Mouse (Mus musculus): ENCODE measurements around the gene Ring1. TPM values are rescaled to one million over a fixed set of nuclear protein-coding genes. Genes with fewer than 3 reads are reported as not detected.

Ring1 gene
- polyA plus RNA-seq, 1 experiment from 2014 or later, result 7.1 TPM

GRCm38 (mm10) chr17:34030861-34031326, 6.4 kb upstream of the Ring1 start:
- 3% methylated on average over 20 of the region's 20 CpGs for WGBS
- Histone ChIP-seq H3K27ac (ENCODE audit: low read depth, low read length) (peak overlapping the region; percentile 96), H3K9me3 (ENCODE audit: control insufficient read depth, low read length) (no peaks in the 10 kb centered on the region), H3K36me3 (ENCODE audit: control insufficient read depth, insufficient read depth, low read length) (peaks cover 19% of the 10 kb centered on the region), H3K27me3 (ENCODE audit: control insufficient read depth, insufficient read depth, low read length) (no peaks in the 10 kb centered on the region), H3K4me3 (ENCODE audit: low read depth, low read length) (peak overlapping the region; percentile 90), H3K9ac (ENCODE audit: low read length) (peak overlapping the region; percentile 93), H3K4me2 (peak overlapping the region; percentile 97), H3K4me1 (ENCODE audit: control insufficient read depth, insufficient read depth, low read length) (peaks cover 52% of the 10 kb centered on the region)
- DNase-seq (ENCODE audit: low spot score, missing footprints) (peak; percentile 89), ATAC-seq (ENCODE audit: low FRiP score) (peak; percentile 0; the same call in 1 of the 2 replicates)

DNA sequence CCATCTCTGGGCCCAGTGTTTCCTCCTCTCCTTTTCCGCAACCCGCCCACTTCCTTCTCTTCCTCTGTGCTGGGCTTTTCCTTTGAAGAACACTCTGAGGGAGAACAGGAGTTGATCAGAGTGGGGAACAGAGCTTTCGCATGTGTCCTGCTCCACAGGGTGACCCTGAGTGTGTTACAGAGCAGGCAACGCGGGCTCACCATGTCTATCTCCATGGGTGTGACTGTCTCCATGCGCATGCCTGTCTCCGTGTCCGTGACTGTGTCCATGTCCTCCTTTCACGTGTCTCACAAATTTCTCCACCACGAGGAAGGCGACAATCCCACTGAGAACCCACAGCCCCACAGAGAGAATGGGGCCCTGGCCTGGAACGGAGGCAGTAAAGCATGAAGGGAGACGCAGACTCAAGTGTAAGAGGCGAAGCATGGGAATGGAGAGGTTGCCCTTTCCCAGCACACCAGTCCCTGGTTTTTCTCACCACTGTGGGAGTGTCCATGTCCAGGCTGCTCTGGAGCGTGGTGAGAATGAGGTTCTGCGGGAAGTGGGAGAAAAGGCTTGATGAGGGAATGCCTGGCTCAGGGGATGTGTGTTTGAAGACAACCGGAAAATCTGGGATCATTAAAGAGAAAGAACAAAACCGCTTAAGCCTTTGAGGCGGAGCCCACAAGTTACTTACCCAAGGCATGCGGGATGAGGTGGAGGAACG, 5.6 kb upstream of the Ring1 start:
- H3K27ac ChIP-seq (ENCODE audit: low read depth, low read length), result 0 out of 2 replicates have a peak overlapping the region, but pooled peaks have one; percentile 16
- no peaks in the 10 kb centered on the region for H3K27me3 ChIP-seq (ENCODE audit: control insufficient read depth, insufficient read depth, low read length)
- H3K4me1 ChIP-seq (ENCODE audit: control insufficient read depth, insufficient read depth, low read length), result peaks cover 52% of the 10 kb centered on the region
- H3K36me3 ChIP-seq (ENCODE audit: control insufficient read depth, insufficient read depth, low read length), result peaks cover 12% of the 10 kb centered on the region
- peak overlapping the region; percentile 93 for H3K9ac ChIP-seq (ENCODE audit: low read length)
- peak overlapping the region; percentile 90 for H3K4me3 ChIP-seq (ENCODE audit: low read depth, low read length)
- no peaks in the 10 kb centered on the region for H3K9me3 ChIP-seq (ENCODE audit: control insufficient read depth, low read length)
- peak overlapping the region; percentile 97 for H3K4me2 ChIP-seq
- DNase-seq (ENCODE audit: low spot score, missing footprints) (no peak), ATAC-seq (ENCODE audit: low FRiP score) (no peak)
- WGBS, result 57% methylated on average over 21 of the region's 21 CpGs

- no peaks in the 10 kb centered on the region for H3K27me3 ChIP-seq (ENCODE audit: control insufficient read depth, insufficient read depth, low read length)
- peak overlapping the region; percentile 100; the same call in 1 of the 2 replicates for H3K27ac ChIP-seq (ENCODE audit: low read depth, low read length)
- WGBS, result 83% methylated on average over 18 of the region's 18 CpGs
- H3K4me3 ChIP-seq (ENCODE audit: low read depth, low read length), result peak overlapping the region; percentile 98
- H3K4me2 ChIP-seq, result peak overlapping the region; percentile 97
- no peak for DNase-seq (ENCODE audit: low spot score, missing footprints)
- peak overlapping the region; percentile 100; the same call in 1 of the 2 replicates for H3K9ac ChIP-seq (ENCODE audit: low read length)
- H3K36me3 ChIP-seq (ENCODE audit: control insufficient read depth, insufficient read depth, low read length), result peaks cover 9% of the 10 kb centered on the region
- peaks cover 52% of the 10 kb centered on the region for H3K4me1 ChIP-seq (ENCODE audit: control insufficient read depth, insufficient read depth, low read length)
- ATAC-seq (ENCODE audit: low FRiP score), result no peak
- no peaks in the 10 kb centered on the region for H3K9me3 ChIP-seq (ENCODE audit: control insufficient read depth, low read length)
Observed at GRCm38 (mm10) chr17:34029150-34029889, 4.8 kb upstream of the Ring1 start.

DNA sequence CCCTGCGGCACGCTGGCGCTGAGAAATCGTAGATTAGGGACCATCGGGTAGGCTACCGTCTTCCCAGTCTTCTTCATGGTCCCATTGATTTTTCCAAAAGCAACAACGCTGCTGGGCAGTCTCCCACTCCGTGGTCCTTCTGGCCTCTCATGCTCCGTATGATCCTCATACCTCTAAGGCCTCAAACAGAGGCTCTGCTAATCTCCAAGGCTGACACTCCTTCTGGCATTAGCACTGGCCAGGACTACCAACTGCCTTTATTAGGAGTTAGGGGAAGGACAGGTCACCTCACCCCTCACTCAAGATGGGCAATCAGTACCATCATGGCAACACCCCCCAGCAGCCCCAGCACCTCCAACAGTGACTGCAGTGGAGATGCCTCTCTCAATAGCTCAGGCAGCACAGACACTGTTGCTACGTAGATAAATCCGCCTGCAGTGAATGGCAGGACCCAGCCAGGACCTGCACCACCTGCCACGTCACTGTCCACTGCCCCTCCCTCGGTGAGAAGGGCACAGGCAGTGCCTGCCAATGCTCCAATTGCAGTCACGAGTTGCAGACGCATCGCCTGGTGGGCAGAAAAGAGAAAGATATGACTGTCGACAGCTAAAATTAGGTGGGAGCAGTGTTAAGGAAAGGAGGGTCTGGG, 4.1 kb upstream of the Ring1 start:
- Histone ChIP-seq H3K4me3 (ENCODE audit: low read depth, low read length) (peak overlapping the region; percentile 98), H3K9ac (ENCODE audit: low read length) (peak overlapping the region; percentile 100), H3K36me3 (ENCODE audit: control insufficient read depth, insufficient read depth, low read length) (peaks cover 9% of the 10 kb centered on the region), H3K9me3 (ENCODE audit: control insufficient read depth, low read length) (no peaks in the 10 kb centered on the region), H3K4me1 (ENCODE audit: control insufficient read depth, insufficient read depth, low read length) (peaks cover 56% of the 10 kb centered on the region), H3K4me2 (peak overlapping the region; percentile 97), H3K27ac (ENCODE audit: low read depth, low read length) (peak overlapping the region; percentile 100), H3K27me3 (ENCODE audit: control insufficient read depth, insufficient read depth, low read length) (no peaks in the 10 kb centered on the region)
- DNase-seq (ENCODE audit: low spot score, missing footprints) (peak; percentile 93), ATAC-seq (ENCODE audit: low FRiP score) (no peak)
- WGBS, result 32% methylated on average over 17 of the region's 17 CpGs

DNA sequence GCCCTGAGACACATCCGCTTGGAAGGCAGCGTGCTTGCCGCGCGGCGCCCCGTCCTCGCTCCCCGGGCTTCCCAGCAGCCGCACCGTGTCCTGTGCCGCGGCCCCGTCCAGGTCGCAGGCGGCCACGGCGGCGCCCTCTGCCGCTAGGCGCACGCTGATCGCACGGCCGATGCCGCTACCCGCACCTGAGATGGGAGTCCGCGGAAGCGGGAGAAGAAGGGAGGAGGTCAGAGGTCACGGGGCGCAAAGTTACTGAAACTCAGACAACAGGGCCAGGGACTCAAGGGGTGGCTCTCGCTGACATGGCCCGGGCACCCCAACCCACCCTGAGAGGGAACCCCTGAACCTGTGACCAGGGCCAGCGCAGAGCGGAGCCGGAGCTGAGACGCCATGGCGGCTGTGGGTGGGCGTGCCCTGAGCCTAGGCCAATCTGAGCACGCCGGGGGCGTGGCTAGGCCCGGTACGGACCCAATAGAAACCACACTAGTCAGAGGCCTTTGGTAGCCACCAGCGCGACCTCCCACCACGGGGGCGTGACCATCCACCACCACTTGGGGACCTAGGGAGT, 3.3 kb upstream of the Ring1 start, which contains the start of gene H2-Ke6:
H2-Ke6 (minus strand) TSS at position 405 of the 568 bp plus-strand sequence.
- Histone ChIP-seq H3K27ac (ENCODE audit: low read depth, low read length) (peak within 1 kb of the TSS; percentile 100), H3K9me3 (ENCODE audit: control insufficient read depth, low read length) (peaks cover 3% of the 10 kb centered on the region; the same call in 1 of the 2 replicates), H3K4me3 (ENCODE audit: low read depth, low read length) (peak within 1 kb of the TSS; percentile 98), H3K36me3 (ENCODE audit: control insufficient read depth, insufficient read depth, low read length) (peaks cover 17% of the 10 kb centered on the region), H3K27me3 (ENCODE audit: control insufficient read depth, insufficient read depth, low read length) (no peaks in the 10 kb centered on the region), H3K9ac (ENCODE audit: low read length) (peak within 1 kb of the TSS; percentile 100), H3K4me2 (peak within 1 kb of the TSS; percentile 97), H3K4me1 (ENCODE audit: control insufficient read depth, insufficient read depth, low read length) (peaks cover 53% of the 10 kb centered on the region)
- ATAC-seq (ENCODE audit: low FRiP score), result peak; percentile 71
- peak; percentile 100 for DNase-seq (ENCODE audit: low spot score, missing footprints)
- WGBS, result under 1% methylated on average over 49 of the region's 49 CpGs

DNA sequence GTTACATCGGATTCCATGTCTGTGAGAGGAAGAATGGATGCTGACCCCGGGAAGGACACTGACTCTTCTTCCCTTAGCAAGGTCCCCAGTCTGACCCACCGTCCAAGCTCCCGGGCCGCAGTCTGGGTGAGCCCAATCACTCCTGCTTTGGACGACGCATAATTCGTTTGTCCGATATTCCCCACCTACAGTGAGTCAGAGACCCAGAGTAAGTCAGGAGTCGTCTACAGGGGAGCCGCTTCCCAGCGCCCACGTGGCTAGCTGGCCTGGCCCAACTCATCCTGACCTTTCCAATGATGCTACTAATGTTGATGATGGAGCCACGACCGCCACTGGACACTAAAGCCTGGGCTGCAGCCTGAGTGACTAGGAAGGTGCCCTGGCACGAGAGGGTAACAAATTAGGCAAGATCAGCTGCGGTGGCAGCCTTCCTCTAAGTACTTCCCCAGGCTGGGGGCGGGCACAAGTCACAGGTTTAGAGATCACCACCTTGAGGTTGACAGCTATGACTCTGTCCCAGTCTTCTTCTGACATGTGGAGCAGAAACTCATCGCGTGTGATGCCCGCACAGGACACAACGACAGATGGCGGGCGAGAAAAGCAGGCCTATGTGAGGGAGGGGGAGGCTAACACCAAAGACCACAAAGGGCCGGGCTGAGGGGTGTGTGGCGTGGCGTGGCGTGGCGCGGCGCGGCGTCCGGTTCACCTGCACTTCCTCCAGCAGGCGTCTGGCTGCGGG, 2.6 kb upstream of the Ring1 start:
- Histone ChIP-seq H3K36me3 (ENCODE audit: control insufficient read depth, insufficient read depth, low read length) (peaks cover 23% of the 10 kb centered on the region), H3K27ac (ENCODE audit: low read depth, low read length) (peak overlapping the region; percentile 100), H3K4me2 (peak overlapping the region; percentile 97), H3K9ac (ENCODE audit: low read length) (peak overlapping the region; percentile 100), H3K4me1 (ENCODE audit: control insufficient read depth, insufficient read depth, low read length) (peaks cover 51% of the 10 kb centered on the region), H3K27me3 (ENCODE audit: control insufficient read depth, insufficient read depth, low read length) (no peaks in the 10 kb centered on the region), H3K9me3 (ENCODE audit: control insufficient read depth, low read length) (peaks cover 3% of the 10 kb centered on the region; the same call in 1 of the 2 replicates), H3K4me3 (ENCODE audit: low read depth, low read length) (peak overlapping the region; percentile 98)
- WGBS, result 5% methylated on average over 29 of the region's 36 CpGs
- ATAC-seq (ENCODE audit: low FRiP score) (no peak), DNase-seq (ENCODE audit: low spot score, missing footprints) (peak; percentile 93)

- Histone ChIP-seq H3K36me3 (ENCODE audit: control insufficient read depth, insufficient read depth, low read length) (peaks cover 32% of the 10 kb centered on the region), H3K4me2 (peak overlapping the region; percentile 97), H3K9ac (ENCODE audit: low read length) (peak overlapping the region; percentile 100)
Observed at GRCm38 (mm10) chr17:34026221-34026620, 1.7 kb upstream of the Ring1 start.

DNA sequence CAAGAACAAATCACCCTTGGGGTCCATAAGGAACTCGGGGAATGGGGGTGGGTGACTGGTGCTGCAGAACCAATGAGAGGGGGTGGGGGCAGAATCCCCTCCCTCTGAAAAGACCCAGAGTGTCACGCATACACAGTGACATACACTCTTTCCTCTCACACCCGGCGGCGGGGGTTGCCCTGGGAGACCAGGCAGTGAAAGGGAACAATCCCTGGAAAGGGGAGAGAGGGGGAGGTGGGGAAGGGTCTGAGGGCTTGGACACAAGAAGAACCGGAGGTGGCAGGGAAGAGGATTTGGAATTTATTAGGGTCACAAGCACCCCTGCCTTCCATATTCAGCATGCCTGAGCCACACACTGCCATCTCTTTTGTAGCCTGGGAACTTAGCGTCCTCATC, 1.3 kb upstream of the Ring1 start:
- peaks cover 37% of the 10 kb centered on the region for H3K36me3 ChIP-seq (ENCODE audit: control insufficient read depth, insufficient read depth, low read length)
- H3K27me3 ChIP-seq (ENCODE audit: control insufficient read depth, insufficient read depth, low read length), result no peaks in the 10 kb centered on the region
- peak overlapping the region; percentile 98 for H3K4me3 ChIP-seq (ENCODE audit: low read depth, low read length)
- peak overlapping the region; percentile 100 for H3K9ac ChIP-seq (ENCODE audit: low read length)
- DNase-seq (ENCODE audit: low spot score, missing footprints) (peak; percentile 99), ATAC-seq (ENCODE audit: low FRiP score) (peak; percentile 77)
- peak overlapping the region; percentile 100 for H3K27ac ChIP-seq (ENCODE audit: low read depth, low read length)
- H3K4me2 ChIP-seq, result peak overlapping the region; percentile 97
- WGBS, result 6% methylated on average over 6 of the region's 7 CpGs
- peaks cover 51% of the 10 kb centered on the region for H3K4me1 ChIP-seq (ENCODE audit: control insufficient read depth, insufficient read depth, low read length)
- H3K9me3 ChIP-seq (ENCODE audit: control insufficient read depth, low read length), result peaks cover 7% of the 10 kb centered on the region; the same call in 1 of the 2 replicates

More at GRCm38 (mm10) chr17:34026221-34026620, 1.7 kb upstream of the Ring1 start:
- WGBS, result 4% methylated on average over 2 of the region's 2 CpGs
- DNase-seq (ENCODE audit: low spot score, missing footprints), result no peak
- H3K4me3 ChIP-seq (ENCODE audit: low read depth, low read length), result peak overlapping the region; percentile 98
- no peaks in the 10 kb centered on the region for H3K27me3 ChIP-seq (ENCODE audit: control insufficient read depth, insufficient read depth, low read length)
- peak overlapping the region; percentile 100 for H3K27ac ChIP-seq (ENCODE audit: low read depth, low read length)
- H3K4me1 ChIP-seq (ENCODE audit: control insufficient read depth, insufficient read depth, low read length), result peaks cover 51% of the 10 kb centered on the region
- peaks cover 4% of the 10 kb centered on the region; the same call in 1 of the 2 replicates for H3K9me3 ChIP-seq (ENCODE audit: control insufficient read depth, low read length)
- no peak for ATAC-seq (ENCODE audit: low FRiP score)

All from midbrain, embryonic 11.5 days (tissue).